Mouse (Mus musculus): ENCODE results near the gene Gprc5c.
A peak's percentile ranks its signal among the peaks of the same experiment; 100 is the strongest.
"Not testable (repeated sequence)": the region's sequence is repeated elsewhere in the genome, so short reads cannot be mapped to it uniquely, and the experiment has no call there.

The Gprc5c gene

DNA sequence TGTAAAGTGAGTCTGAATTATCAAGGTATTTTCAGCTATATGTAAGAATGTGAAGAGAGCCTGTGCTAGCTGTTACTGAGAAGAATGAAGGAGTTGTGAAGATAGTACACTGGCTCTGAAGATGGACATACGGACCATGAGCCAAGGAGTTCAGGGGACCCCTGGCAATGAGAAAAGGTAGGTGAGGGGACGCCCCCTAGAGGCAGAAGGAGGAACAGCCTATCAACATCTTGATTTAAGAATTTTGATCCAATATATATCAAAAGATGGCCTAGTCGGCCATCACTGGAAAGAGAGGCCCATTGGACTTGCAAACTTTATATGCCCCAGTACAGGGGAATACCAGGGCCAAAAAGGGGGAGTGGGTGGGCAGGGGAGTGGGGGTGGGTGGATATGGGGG is 58.6 kb downstream of the Gprc5c start:
- not testable (repeated sequence) for DNase-seq (ENCODE audit: low read depth)

DNA sequence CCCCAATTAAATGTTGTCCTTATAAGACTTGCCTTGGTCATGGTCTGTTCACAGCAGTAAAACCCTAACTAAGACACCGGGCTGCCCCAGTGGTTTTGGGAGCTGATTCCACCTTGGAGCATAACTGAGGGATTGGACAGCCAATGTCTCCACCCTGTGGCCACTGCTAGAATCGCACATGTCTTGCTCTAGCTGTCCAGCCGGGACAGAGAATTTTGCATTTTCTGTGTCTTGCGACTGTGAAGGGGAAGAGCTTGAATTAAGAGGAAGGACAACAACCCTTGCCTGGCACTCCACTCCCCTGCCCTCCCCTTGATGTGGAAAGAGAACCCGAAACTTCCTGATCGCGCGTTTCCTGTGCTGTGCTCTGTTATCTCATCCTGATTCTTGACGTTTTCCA is 61.9 kb downstream of the Gprc5c start:
- peak; percentile 87 for DNase-seq (ENCODE audit: low read depth)

DNA sequence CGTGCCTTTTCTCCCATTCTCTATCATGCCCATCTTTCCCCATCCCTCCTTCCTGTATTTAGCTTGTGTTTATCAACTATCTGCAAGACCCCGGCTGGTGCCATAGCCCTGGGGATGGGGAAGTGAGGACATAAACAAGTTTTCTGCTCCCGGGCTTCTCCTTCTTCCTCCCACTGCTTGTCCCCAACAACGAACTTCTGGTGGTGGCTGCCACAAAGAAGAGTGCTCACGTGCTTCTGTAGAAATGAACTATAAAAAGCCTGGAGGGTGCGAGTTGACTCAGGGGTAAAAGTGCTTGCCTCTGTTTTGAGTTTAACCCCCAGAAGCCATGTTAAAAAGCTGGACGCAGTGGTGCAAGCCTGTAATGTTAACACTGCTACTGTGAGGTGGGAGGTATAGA is 64.0 kb downstream of the Gprc5c start:
- no peak for DNase-seq (ENCODE audit: low read depth)

DNA sequence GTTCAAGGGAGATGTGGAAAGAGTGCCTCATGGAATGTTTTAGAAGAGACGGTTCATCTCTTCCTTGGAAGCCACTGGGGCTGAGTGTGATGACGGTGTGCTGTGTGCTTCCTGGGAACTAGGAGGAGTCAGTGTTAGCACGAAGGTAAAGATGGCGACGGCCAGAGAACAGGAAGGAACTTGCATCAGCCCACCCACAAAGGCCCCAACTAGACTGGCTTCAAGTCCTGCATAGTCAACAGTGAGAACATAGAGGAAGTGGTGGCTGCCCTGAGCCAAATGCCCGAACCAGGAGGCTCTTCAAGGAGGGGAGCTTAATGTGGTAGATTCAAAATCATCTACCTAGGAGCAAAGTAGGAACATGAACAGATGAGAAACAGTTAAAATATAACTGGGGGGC is 66.2 kb downstream of the Gprc5c start:
- peak; percentile 90 for DNase-seq (ENCODE audit: low read depth)

Measured in 416B (cell line).